Mouse (Mus musculus): ENCODE measurements around the gene Hyal2.
A peak's percentile ranks its signal among the peaks of the same experiment; 100 is the strongest.

The Hyal2 gene

GRCm38 (mm10) chr9:107593101-107593976 lies 25.6 kb downstream of the Hyal2 start:
- DNase-seq = no peak

- DNase-seq = no peak
These were observed 26.7 kb downstream of the Hyal2 start for GRCm38 (mm10) chr9:107594281-107595062.

GRCm38 (mm10) chr9:107596619-107597569 lies 29.1 kb downstream of the Hyal2 start:
- no peak for DNase-seq

- DNase-seq = no peak
These were observed 30.6 kb downstream of the Hyal2 start for GRCm38 (mm10) chr9:107598385-107598784.

GRCm38 (mm10) chr9:107599433-107599832 lies 31.7 kb downstream of the Hyal2 start:
- no peak for DNase-seq

GRCm38 (mm10) chr9:107599842-107600241 lies 32.1 kb downstream of the Hyal2 start:
- DNase-seq = no peak

- no peak for DNase-seq
These were observed 33.0 kb downstream of the Hyal2 start for GRCm38 (mm10) chr9:107600745-107601144.

GRCm38 (mm10) chr9:107601275-107601674 lies 33.5 kb downstream of the Hyal2 start:
- DNase-seq = no peak

- DNase-seq = peak; percentile 76 to 93
These were observed 34.4 kb downstream of the Hyal2 start for GRCm38 (mm10) chr9:107602068-107602648.

- DNase-seq = peak in 1 of 2 experiments; percentile 33
These were observed 35.5 kb downstream of the Hyal2 start for GRCm38 (mm10) chr9:107603251-107603650.

- DNase-seq = no peak
These were observed 37.4 kb downstream of the Hyal2 start for GRCm38 (mm10) chr9:107605041-107605661.

GRCm38 (mm10) chr9:107606591-107606990 lies 38.8 kb downstream of the Hyal2 start:
- no peak for DNase-seq

- no peak for DNase-seq
These were observed 39.3 kb downstream of the Hyal2 start for GRCm38 (mm10) chr9:107607036-107607435.

- no peak for DNase-seq
These were observed 40.0 kb downstream of the Hyal2 start for GRCm38 (mm10) chr9:107607653-107608245.

- no peak for DNase-seq
These were observed 41.1 kb downstream of the Hyal2 start, which contains the start of gene Sema3b for GRCm38 (mm10) chr9:107608741-107609432. Sema3b (minus strand) TSS chr9:107609229.

GRCm38 (mm10) chr9:107609433-107609830 lies 41.7 kb downstream of the Hyal2 start:
- no peak for DNase-seq

GRCm38 (mm10) chr9:107611456-107612190 lies 43.9 kb downstream of the Hyal2 start:
- DNase-seq = no peak

GRCm38 (mm10) chr9:107612191-107612944 lies 44.6 kb downstream of the Hyal2 start:
- DNase-seq = peak; percentile 93 to 98

GRCm38 (mm10) chr9:107612945-107613569 lies 45.3 kb downstream of the Hyal2 start:
- DNase-seq = no peak
